Mouse (Mus musculus): ENCODE data around the gene Tbc1d10a. TPM values are rescaled to one million over a fixed set of nuclear protein-coding genes. Genes with fewer than 3 reads are reported as not detected.

Gene Tbc1d10a
- polyA plus RNA-seq, 1 experiment from 2014 or later, result 39.2 TPM

- Histone ChIP-seq H3K36me3 (no peaks in the 10 kb centered on the region), H3K4me3 (no peak overlapping the region), H3K27ac (no peak overlapping the region), H3K9me3 (no peaks in the 10 kb centered on the region), H3K27me3 (no peaks in the 10 kb centered on the region), H3K9ac (no peak overlapping the region), H3K4me2 (no peak overlapping the region), H3K4me1 (peaks cover 4% of the 10 kb centered on the region; the same call in 1 of the 2 replicates)
- ATAC-seq (ENCODE audit: insufficient number of reproducible peaks, insufficient read depth, low FRiP score, low TSS enrichment, low read depth), result no peak
- 50% methylated on average over 4 of the region's 4 CpGs for WGBS
These were observed 60.0 kb downstream of the Tbc1d10a start for GRCm38 (mm10) chr11:4246623-4247022.

- Histone ChIP-seq H3K36me3 (no peaks in the 10 kb centered on the region), H3K9ac (no peak overlapping the region), H3K4me3 (no peak overlapping the region), H3K27ac (no peak overlapping the region), H3K27me3 (no peaks in the 10 kb centered on the region), H3K4me2 (no peak overlapping the region), H3K9me3 (no peaks in the 10 kb centered on the region), H3K4me1 (peaks cover 4% of the 10 kb centered on the region; the same call in 1 of the 2 replicates)
- 72% methylated on average over 14 of the region's 14 CpGs for WGBS
- no peak for ATAC-seq (ENCODE audit: insufficient number of reproducible peaks, insufficient read depth, low FRiP score, low TSS enrichment, low read depth)
These were observed 60.8 kb downstream of the Tbc1d10a start for GRCm38 (mm10) chr11:4247201-4247959.

GRCm38 (mm10) chr11:4249151-4249550, 62.6 kb downstream of the Tbc1d10a start:
- Histone ChIP-seq H3K27ac (no peak overlapping the region), H3K4me1 (peaks cover 4% of the 10 kb centered on the region; the same call in 1 of the 2 replicates), H3K27me3 (no peaks in the 10 kb centered on the region), H3K9ac (no peak overlapping the region), H3K36me3 (no peaks in the 10 kb centered on the region), H3K4me3 (no peak overlapping the region), H3K4me2 (no peak overlapping the region), H3K9me3 (no peaks in the 10 kb centered on the region)
- WGBS, result 90% methylated on average over 3 of the region's 3 CpGs
- no peak for ATAC-seq (ENCODE audit: insufficient number of reproducible peaks, insufficient read depth, low FRiP score, low TSS enrichment, low read depth)

- H3K27ac ChIP-seq, result no peak overlapping the region
- peaks cover 4% of the 10 kb centered on the region; the same call in 1 of the 2 replicates for H3K4me1 ChIP-seq
- no peak overlapping the region for H3K4me3 ChIP-seq
- no peaks in the 10 kb centered on the region for H3K36me3 ChIP-seq
- ATAC-seq (ENCODE audit: insufficient number of reproducible peaks, insufficient read depth, low FRiP score, low TSS enrichment, low read depth), result no peak
- no peak overlapping the region for H3K4me2 ChIP-seq
- H3K9me3 ChIP-seq, result no peaks in the 10 kb centered on the region
- H3K27me3 ChIP-seq, result no peaks in the 10 kb centered on the region
- 60% methylated on average over 7 of the region's 7 CpGs for WGBS
- H3K9ac ChIP-seq, result no peak overlapping the region
These were observed 63.7 kb downstream of the Tbc1d10a start for GRCm38 (mm10) chr11:4250290-4250689.

GRCm38 (mm10) chr11:4251376-4251775, 64.8 kb downstream of the Tbc1d10a start:
- 82% methylated on average over 3 of the region's 3 CpGs for WGBS
- Histone ChIP-seq H3K4me2 (no peak overlapping the region), H3K4me3 (no peak overlapping the region), H3K36me3 (no peaks in the 10 kb centered on the region), H3K9me3 (no peaks in the 10 kb centered on the region), H3K4me1 (peaks cover 2% of the 10 kb centered on the region; the same call in 1 of the 2 replicates), H3K27ac (no peak overlapping the region), H3K9ac (no peak overlapping the region), H3K27me3 (no peaks in the 10 kb centered on the region)
- ATAC-seq (ENCODE audit: insufficient number of reproducible peaks, insufficient read depth, low FRiP score, low TSS enrichment, low read depth), result no peak

GRCm38 (mm10) chr11:4252886-4253285, 66.3 kb downstream of the Tbc1d10a start:
- WGBS, result 55% methylated on average over 2 of the region's 2 CpGs
- Histone ChIP-seq H3K36me3 (no peaks in the 10 kb centered on the region), H3K27me3 (peaks cover 3% of the 10 kb centered on the region; the same call in 1 of the 2 replicates), H3K4me1 (no peaks in the 10 kb centered on the region), H3K9me3 (no peaks in the 10 kb centered on the region), H3K4me3 (no peak overlapping the region), H3K9ac (no peak overlapping the region), H3K27ac (no peak overlapping the region), H3K4me2 (no peak overlapping the region)
- ATAC-seq (ENCODE audit: insufficient number of reproducible peaks, insufficient read depth, low FRiP score, low TSS enrichment, low read depth), result no peak

- Histone ChIP-seq H3K36me3 (no peaks in the 10 kb centered on the region), H3K4me3 (no peak within 1 kb of the TSS), H3K9ac (no peak within 1 kb of the TSS), H3K27me3 (peaks cover 3% of the 10 kb centered on the region; the same call in 1 of the 2 replicates), H3K4me1 (peaks cover 19% of the 10 kb centered on the region), H3K4me2 (peak within 1 kb of the TSS; percentile 54; the same call in 1 of the 2 replicates), H3K27ac (no peak within 1 kb of the TSS), H3K9me3 (no peaks in the 10 kb centered on the region)
- ATAC-seq (ENCODE audit: insufficient number of reproducible peaks, insufficient read depth, low FRiP score, low TSS enrichment, low read depth), result no peak
- WGBS, result 52% methylated on average over 11 of the region's 11 CpGs
These were observed 70.4 kb downstream of the Tbc1d10a start, which contains the start of gene Lif for GRCm38 (mm10) chr11:4256846-4257607. Lif (plus strand) TSS chr11:4257557.

GRCm38 (mm10) chr11:4257756-4258155, 71.2 kb downstream of the Tbc1d10a start:
- H3K36me3 ChIP-seq, result no peaks in the 10 kb centered on the region
- peaks cover 3% of the 10 kb centered on the region; the same call in 1 of the 2 replicates for H3K27me3 ChIP-seq
- ATAC-seq (ENCODE audit: insufficient number of reproducible peaks, insufficient read depth, low FRiP score, low TSS enrichment, low read depth), result no peak
- 51% methylated on average over 5 of the region's 5 CpGs for WGBS
- no peak overlapping the region for H3K27ac ChIP-seq
- no peak overlapping the region for H3K4me3 ChIP-seq
- H3K9me3 ChIP-seq, result no peaks in the 10 kb centered on the region
- H3K4me1 ChIP-seq, result peaks cover 27% of the 10 kb centered on the region
- no peak overlapping the region for H3K4me2 ChIP-seq
- no peak overlapping the region for H3K9ac ChIP-seq

GRCm38 (mm10) chr11:4258657-4259082, 72.1 kb downstream of the Tbc1d10a start:
- peak overlapping the region; percentile 54 for H3K4me2 ChIP-seq
- H3K4me1 ChIP-seq, result peaks cover 33% of the 10 kb centered on the region
- peaks cover 6% of the 10 kb centered on the region for H3K27me3 ChIP-seq
- ATAC-seq (ENCODE audit: insufficient number of reproducible peaks, insufficient read depth, low FRiP score, low TSS enrichment, low read depth), result peak; percentile 21; the same call in 1 of the 2 replicates
- H3K9me3 ChIP-seq, result no peaks in the 10 kb centered on the region
- no peak overlapping the region for H3K27ac ChIP-seq
- 0 out of 2 replicates have a peak overlapping the region, but pooled peaks have one; percentile 27 for H3K9ac ChIP-seq
- H3K4me3 ChIP-seq, result peak overlapping the region; percentile 19; the same call in 1 of the 2 replicates
- WGBS, result under 1% methylated on average over 7 of the region's 7 CpGs
- H3K36me3 ChIP-seq, result no peaks in the 10 kb centered on the region

GRCm38 (mm10) chr11:4260463-4261187, 74.0 kb downstream of the Tbc1d10a start:
- no peak for ATAC-seq (ENCODE audit: insufficient number of reproducible peaks, insufficient read depth, low FRiP score, low TSS enrichment, low read depth)
- no peak overlapping the region for H3K4me3 ChIP-seq
- 44% methylated on average over 14 of the region's 14 CpGs for WGBS
- H3K36me3 ChIP-seq, result no peaks in the 10 kb centered on the region
- H3K4me2 ChIP-seq, result no peak overlapping the region; the same call in 1 of the 2 replicates
- H3K27ac ChIP-seq, result no peak overlapping the region
- H3K4me1 ChIP-seq, result peaks cover 38% of the 10 kb centered on the region
- H3K9ac ChIP-seq, result no peak overlapping the region
- H3K27me3 ChIP-seq, result peaks cover 26% of the 10 kb centered on the region
- no peaks in the 10 kb centered on the region for H3K9me3 ChIP-seq

- Histone ChIP-seq H3K4me1 (peaks cover 38% of the 10 kb centered on the region), H3K9me3 (no peaks in the 10 kb centered on the region), H3K27ac (no peak overlapping the region), H3K36me3 (no peaks in the 10 kb centered on the region), H3K4me3 (no peak overlapping the region), H3K4me2 (no peak overlapping the region), H3K27me3 (peaks cover 31% of the 10 kb centered on the region), H3K9ac (no peak overlapping the region)
- 44% methylated on average over 7 of the region's 7 CpGs for WGBS
- no peak for ATAC-seq (ENCODE audit: insufficient number of reproducible peaks, insufficient read depth, low FRiP score, low TSS enrichment, low read depth)
These were observed 74.6 kb downstream of the Tbc1d10a start for GRCm38 (mm10) chr11:4261188-4261494.

Data from embryonic facial prominence, embryonic 13.5 days (tissue).